Mouse (Mus musculus) ES-E14 (cell line): ENCODE results near the gene Gm15155.

Source experiments
- CHD2 ChIP-seq: IDR thresholded peaks from 2 replicates; pipeline ENCODE4 v1.6.1; 2014; ENCODE audit warnings: mild to moderate bottlenecking, low read depth, low read length, inconsistent platforms
- HCFC1 ChIP-seq: IDR thresholded peaks from 2 replicates; pipeline ENCODE4 v1.6.1; 2012; ENCODE audit warnings: low read length, inconsistent platforms, borderline replicate concordance; ENCODE audit not compliant: insufficient read depth
- MAFK ChIP-seq: IDR thresholded peaks from 2 replicates; pipeline ENCODE4 v1.6.1; 2014; ENCODE audit warnings: mild to moderate bottlenecking, low read depth, low read length, inconsistent platforms; ENCODE audit not compliant: insufficient read depth
- ZC3H11A ChIP-seq: IDR thresholded peaks from 2 replicates; pipeline ENCODE4 v1.6.1; 2012; ENCODE audit warnings: low read depth, mild to moderate bottlenecking, inconsistent platforms, low read length, borderline replicate concordance
- ZNF384 ChIP-seq: IDR thresholded peaks from 2 replicates; pipeline ENCODE4 v1.6.1; 2012; ENCODE audit warnings: low read depth, low read length, inconsistent platforms

DNA sequence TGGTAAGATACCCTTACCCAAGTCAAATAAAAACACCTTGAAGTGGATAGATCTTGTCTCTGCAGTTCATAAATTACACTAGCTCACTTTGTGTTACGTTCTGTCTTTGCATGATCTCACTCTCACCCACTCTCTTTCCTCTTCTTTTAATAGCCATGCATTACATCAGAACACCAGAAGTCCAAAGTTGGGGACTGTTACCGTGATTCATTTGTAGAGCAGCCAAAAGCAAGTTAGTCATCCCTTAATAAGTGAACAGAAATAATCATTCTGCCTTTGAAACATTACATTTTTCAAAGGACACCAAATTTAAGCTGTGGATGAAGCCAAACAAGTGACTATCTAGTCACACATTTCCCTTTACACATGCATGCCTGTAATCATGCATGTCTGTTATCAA is 32.1 kb upstream of the Gm15155 start:
- TF ChIP-seq MAFK (no peak), ZC3H11A (no peak), HCFC1 (no peak), ZNF384 (no peak), CHD2 (no peak)
